Mouse (Mus musculus) intestine, postnatal 0 days (tissue): ENCODE results near the gene Bbx. TPM values are rescaled to one million over a fixed set of nuclear protein-coding genes. Genes with fewer than 3 reads are reported as not detected.
A peak's percentile ranks its signal among the peaks of the same experiment; 100 is the strongest.

Experiments
- ATAC-seq: fragments of 200-750 bp; cut with Nextera tagmentation; 2 replicates; pipeline ENCODE4 v1.8.0; 2017; ENCODE audit warnings: mild to moderate bottlenecking, moderate TSS enrichment, moderate library complexity
- H3K27ac ChIP-seq: fragments of 300-500 bp; sonication (generic); 2 replicates; pipeline ENCODE4 v1.5.1; 2014; ENCODE audit warnings: mild to moderate bottlenecking, low read depth, low read length, moderate library complexity
- H3K27me3 ChIP-seq: fragments of 300-500 bp; sonication (generic); replicated peaks from 2 replicates; pipeline ENCODE4 v1.6.1; 2014; ENCODE audit warnings: low read length, mixed read lengths; ENCODE audit not compliant: control insufficient read depth, insufficient read depth
- H3K36me3 ChIP-seq: fragments of 300-500 bp; sonication (generic); 2 replicates; pipeline ENCODE4 v1.6.1; 2014; ENCODE audit warnings: mild to moderate bottlenecking, moderate library complexity; ENCODE audit not compliant: control insufficient read depth, insufficient read depth
- H3K4me1 ChIP-seq: fragments of 300-500 bp; sonication (generic); replicated peaks from 2 replicates; pipeline ENCODE4 v1.6.1; 2014; ENCODE audit warnings: antibody characterized with exemption, low read length, mixed read lengths; ENCODE audit not compliant: control insufficient read depth, insufficient read depth
- H3K4me2 ChIP-seq: fragments of 300-500 bp; sonication (generic); replicated peaks from 2 replicates; pipeline ENCODE4 v1.6.1; 2014; ENCODE audit warnings: low read depth, mild to moderate bottlenecking, moderate library complexity
- H3K4me3 ChIP-seq: fragments of 300-500 bp; sonication (generic); 2 replicates; pipeline ENCODE4 v1.5.1; 2014; ENCODE audit warnings: low read depth, low read length
- H3K9ac ChIP-seq: fragments of 300-500 bp; sonication (generic); 2 replicates; pipeline ENCODE4 v1.6.1; 2014; ENCODE audit warnings: mild to moderate bottlenecking, low read depth, low read length
- H3K9me3 ChIP-seq: fragments of 300-500 bp; sonication (generic); 2 replicates; pipeline ENCODE4 v1.6.1; 2016; ENCODE audit warnings: mixed run types; ENCODE audit not compliant: control insufficient read depth
- CTCF ChIP-seq: sonication (generic); IDR thresholded peaks from 2 replicates; pipeline ENCODE4 v1.5.1; 2016; ENCODE audit warnings: low read depth, mild to moderate bottlenecking, control low read depth, antibody characterized with exemption, moderate library complexity
- WGBS: fragments of 180-500 bp; shearing (Covaris S2); extraction: QIAGEN DNeasy Blood & Tissue Kit; methylation state at CpG from one replicate; pipeline ENCODE4 v1.1.7; 2014; 5-methylcytosine and 5-hydroxymethylcytosine counted together
- polyA plus RNA-seq: library from polyadenylated mRNA; unstranded; fragments of >200 nt; fragmentation: Nextera tagmentation; extraction: Ambion mirVana; gene quantifications from 2 replicates; pipeline ENCODE4 v1.2.1, GENCODE M21; 2015

Gene Bbx
- polyA plus RNA-seq, 1 experiment from 2014 or later: 14.6 TPM

- Histone ChIP-seq H3K9me3 (no peaks in the 10 kb centered on the region), H3K27me3 (no peaks in the 10 kb centered on the region), H3K4me1 (no peaks in the 10 kb centered on the region), H3K9ac (no peak overlapping the region), H3K4me3 (no peak overlapping the region), H3K27ac (no peak overlapping the region), H3K36me3 (no peaks in the 10 kb centered on the region), H3K4me2 (no peak overlapping the region; the same call in 1 of the 2 replicates)
- TF ChIP-seq CTCF: no peak
- WGBS: 12% methylated on average over 5 of the region's 5 CpGs
- ATAC-seq: peak; percentile 60; the same call in 1 of the 2 replicates
Observed at GRCm38 (mm10) chr16:50185041-50185440, 247.1 kb downstream of the Bbx start.

- H3K4me1 ChIP-seq: no peaks in the 10 kb centered on the region
- no peak for TF ChIP-seq CTCF
- H3K9me3 ChIP-seq: no peaks in the 10 kb centered on the region
- H3K4me2 ChIP-seq: no peak overlapping the region
- no peak for ATAC-seq
- H3K27me3 ChIP-seq: no peaks in the 10 kb centered on the region
- no peaks in the 10 kb centered on the region for H3K36me3 ChIP-seq
- no peak overlapping the region for H3K9ac ChIP-seq
- 70% methylated on average over 8 of the region's 8 CpGs for WGBS
- no peak overlapping the region for H3K4me3 ChIP-seq
- H3K27ac ChIP-seq: no peak overlapping the region
Observed at GRCm38 (mm10) chr16:50182988-50183387, 249.2 kb downstream of the Bbx start.

GRCm38 (mm10) chr16:50182561-50182960 is 249.6 kb downstream of the Bbx start:
- no peak overlapping the region for H3K27ac ChIP-seq
- no peak for TF ChIP-seq CTCF
- H3K4me2 ChIP-seq: no peak overlapping the region
- H3K4me3 ChIP-seq: no peak overlapping the region
- no peaks in the 10 kb centered on the region for H3K4me1 ChIP-seq
- 87% methylated on average over 10 of the region's 10 CpGs for WGBS
- H3K36me3 ChIP-seq: no peaks in the 10 kb centered on the region
- H3K9ac ChIP-seq: no peak overlapping the region
- H3K9me3 ChIP-seq: no peaks in the 10 kb centered on the region
- H3K27me3 ChIP-seq: no peaks in the 10 kb centered on the region
- ATAC-seq: no peak

GRCm38 (mm10) chr16:50172760-50173159 is 259.4 kb downstream of the Bbx start:
- Histone ChIP-seq H3K4me2 (no peak overlapping the region), H3K36me3 (no peaks in the 10 kb centered on the region), H3K27me3 (no peaks in the 10 kb centered on the region), H3K9ac (no peak overlapping the region), H3K4me3 (no peak overlapping the region), H3K9me3 (no peaks in the 10 kb centered on the region), H3K4me1 (no peaks in the 10 kb centered on the region), H3K27ac (no peak overlapping the region)
- no peak for ATAC-seq
- WGBS: 62% methylated on average over 7 of the region's 7 CpGs
- TF ChIP-seq CTCF: no peak

GRCm38 (mm10) chr16:50170812-50171211 is 261.4 kb downstream of the Bbx start:
- H3K36me3 ChIP-seq: no peaks in the 10 kb centered on the region
- WGBS: 88% methylated on average over 5 of the region's 5 CpGs

GRCm38 (mm10) chr16:50167983-50168299 is 264.2 kb downstream of the Bbx start:
- no peak for TF ChIP-seq CTCF
- Histone ChIP-seq H3K27me3 (no peaks in the 10 kb centered on the region), H3K36me3 (no peaks in the 10 kb centered on the region), H3K4me2 (no peak overlapping the region), H3K9me3 (no peaks in the 10 kb centered on the region), H3K27ac (no peak overlapping the region), H3K9ac (no peak overlapping the region), H3K4me1 (no peaks in the 10 kb centered on the region), H3K4me3 (no peak overlapping the region)
- ATAC-seq: no peak
- 76% methylated on average over 10 of the region's 10 CpGs for WGBS

More at GRCm38 (mm10) chr16:50170812-50171211, 261.4 kb downstream of the Bbx start:
- Histone ChIP-seq H3K4me3 (no peak overlapping the region), H3K9ac (no peak overlapping the region), H3K9me3 (no peaks in the 10 kb centered on the region), H3K27ac (no peak overlapping the region), H3K27me3 (no peaks in the 10 kb centered on the region), H3K4me1 (no peaks in the 10 kb centered on the region), H3K4me2 (no peak overlapping the region)
- no peak for ATAC-seq
- no peak for TF ChIP-seq CTCF
